Mouse (Mus musculus) hindbrain, embryonic 14.5 days (tissue): ENCODE measurements around the gene Phlpp1. TPM values are rescaled to one million over a fixed set of nuclear protein-coding genes. Genes with fewer than 3 reads are reported as not detected.

ENCODE experiments used
- ATAC-seq: fragments of 200-750 bp; cut with Nextera tagmentation; 2 replicates; pipeline ENCODE4 v1.8.0; 2017; ENCODE audit warnings: moderate number of reproducible peaks, mild to moderate bottlenecking, moderate TSS enrichment, moderate library complexity; ENCODE audit not compliant: low FRiP score
- DNase-seq: peaks from one replicate; pipeline ENCODE4 v3.0.0-alpha.2; 2015; ENCODE audit warnings: low spot score
- H3K27ac ChIP-seq: fragments of 300-500 bp; sonication (generic); 2 replicates; pipeline ENCODE4 v1.5.1; 2014; ENCODE audit warnings: mild to moderate bottlenecking, moderate library complexity
- H3K27me3 ChIP-seq: fragments of 300-500 bp; sonication (generic); 2 replicates; pipeline ENCODE4 v1.6.1; 2014; ENCODE audit warnings: mild to moderate bottlenecking, low read length, mixed read lengths; ENCODE audit not compliant: control insufficient read depth, insufficient read depth
- H3K36me3 ChIP-seq: fragments of 300-500 bp; sonication (generic); replicated peaks from 2 replicates; pipeline ENCODE4 v1.6.1; 2014; ENCODE audit not compliant: control insufficient read depth, insufficient read depth
- H3K4me1 ChIP-seq: fragments of 300-500 bp; sonication (generic); replicated peaks from 2 replicates; pipeline ENCODE4 v1.6.1; 2014; ENCODE audit warnings: antibody characterized with exemption, low read length, mixed read lengths; ENCODE audit not compliant: control insufficient read depth, insufficient read depth
- H3K4me2 ChIP-seq: fragments of 300-500 bp; sonication (generic); replicated peaks from 2 replicates; pipeline ENCODE4 v1.6.1; 2014; ENCODE audit warnings: mild to moderate bottlenecking, moderate library complexity
- H3K4me3 ChIP-seq: fragments of 300-500 bp; sonication (generic); replicated peaks from 2 replicates; pipeline ENCODE4 v1.5.1; 2014; ENCODE audit warnings: mild to moderate bottlenecking, low read length
- H3K9ac ChIP-seq: fragments of 300-500 bp; sonication (generic); 2 replicates; pipeline ENCODE4 v1.6.1; 2014
- H3K9me3 ChIP-seq: fragments of 300-500 bp; sonication (generic); 2 replicates; pipeline ENCODE4 v1.6.1; 2016; ENCODE audit warnings: low read length; ENCODE audit not compliant: control insufficient read depth
- WGBS: fragments of 180-500 bp; shearing (Covaris S2); extraction: QIAGEN DNeasy Blood & Tissue Kit; methylation state at CpG from one replicate; pipeline ENCODE4 v1.1.7; 2014; 5-methylcytosine and 5-hydroxymethylcytosine counted together
- polyA plus RNA-seq: library from polyadenylated mRNA; unstranded; fragments of >200 nt; fragmentation: Nextera tagmentation; extraction: Ambion mirVana; gene quantifications from 2 replicates; pipeline ENCODE4 v1.2.1, GENCODE M21; 2014

The Phlpp1 gene
- polyA plus RNA-seq, 1 experiment from 2014 or later, result 9.6 TPM

DNA sequence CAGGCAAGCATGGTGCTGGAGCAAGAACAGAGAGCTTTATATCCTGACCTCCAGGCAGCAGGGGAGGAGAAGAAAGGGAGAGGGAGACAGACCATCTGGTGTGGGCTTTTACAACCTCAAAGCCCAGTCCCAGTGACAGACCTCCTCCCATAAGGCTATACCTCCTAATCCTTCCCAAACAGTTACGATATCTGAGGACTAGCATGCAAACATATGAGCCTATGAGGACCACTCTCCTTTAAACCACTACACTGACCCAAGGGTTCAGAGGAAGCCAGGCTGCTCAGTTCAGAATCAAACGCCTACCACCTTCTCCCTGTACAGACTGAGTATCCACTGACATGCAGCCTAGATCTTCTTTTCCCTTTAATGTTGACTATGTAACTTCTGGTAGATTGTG, 239.3 kb downstream of the Phlpp1 start:
- WGBS, result 75% methylated on average over 2 of the region's 2 CpGs
- no peak overlapping the region for H3K4me3 ChIP-seq
- ATAC-seq, result no peak

DNA sequence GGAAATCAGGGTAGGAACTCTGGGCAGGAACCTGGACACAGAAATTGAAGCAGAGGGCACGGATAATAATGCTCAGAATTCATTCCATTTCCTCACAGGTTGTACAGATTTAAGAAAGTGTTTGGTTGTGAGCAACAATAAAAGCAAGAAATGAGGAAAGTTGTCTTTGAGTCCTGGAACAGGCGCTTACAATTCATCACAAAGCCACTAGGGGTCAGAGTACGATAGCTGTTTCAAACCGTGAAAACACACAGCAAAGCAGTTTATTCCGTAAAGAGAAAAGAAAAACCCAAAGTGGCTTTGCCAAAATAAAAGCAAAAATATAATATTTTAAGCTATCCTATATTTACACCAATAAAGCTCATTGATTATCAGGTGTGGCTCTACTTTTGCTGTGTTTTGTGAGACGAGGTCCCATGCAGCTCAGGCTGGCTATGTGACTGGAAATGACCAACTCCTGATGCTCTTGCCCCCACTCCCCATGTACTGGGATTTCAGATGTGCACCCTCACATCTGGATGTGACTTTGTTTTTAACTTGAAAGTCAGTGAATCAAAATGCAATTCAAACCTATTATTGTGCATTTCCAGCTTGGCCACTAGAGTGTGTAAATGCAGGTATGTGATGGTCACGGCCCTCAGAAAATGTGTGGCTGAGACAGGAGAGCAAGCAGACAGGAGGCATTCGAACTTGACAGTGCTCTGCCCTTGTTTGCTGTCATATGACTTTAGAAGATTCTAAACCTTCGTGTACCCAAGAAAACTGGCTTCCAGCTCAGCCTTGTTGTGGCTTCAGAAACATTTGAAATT, 253.8 kb downstream of the Phlpp1 start:
- H3K36me3 ChIP-seq, result no peaks in the 10 kb centered on the region
- no peaks in the 10 kb centered on the region for H3K27me3 ChIP-seq
- ATAC-seq, result peak; percentile 54; the same call in 1 of the 2 replicates
- H3K4me3 ChIP-seq, result no peak overlapping the region
- peak; percentile 87 for DNase-seq
- WGBS, result 41% methylated on average over 9 of the region's 9 CpGs
- H3K9me3 ChIP-seq, result 0 out of 2 replicates have a peak, but pooled peaks cover under 1% of the 10 kb centered on the region
- no peaks in the 10 kb centered on the region for H3K4me1 ChIP-seq
- no peak overlapping the region for H3K9ac ChIP-seq
- H3K27ac ChIP-seq, result no peak overlapping the region
- no peak overlapping the region for H3K4me2 ChIP-seq

More for the DNA sequence above, 239.3 kb downstream of the Phlpp1 start:
- H3K36me3 ChIP-seq, result no peaks in the 10 kb centered on the region
- no peaks in the 10 kb centered on the region for H3K9me3 ChIP-seq
- H3K27me3 ChIP-seq, result no peaks in the 10 kb centered on the region
- DNase-seq, result no peak
- no peaks in the 10 kb centered on the region for H3K4me1 ChIP-seq
- H3K27ac ChIP-seq, result no peak overlapping the region
- H3K4me2 ChIP-seq, result no peak overlapping the region
- H3K9ac ChIP-seq, result no peak overlapping the region

DNA sequence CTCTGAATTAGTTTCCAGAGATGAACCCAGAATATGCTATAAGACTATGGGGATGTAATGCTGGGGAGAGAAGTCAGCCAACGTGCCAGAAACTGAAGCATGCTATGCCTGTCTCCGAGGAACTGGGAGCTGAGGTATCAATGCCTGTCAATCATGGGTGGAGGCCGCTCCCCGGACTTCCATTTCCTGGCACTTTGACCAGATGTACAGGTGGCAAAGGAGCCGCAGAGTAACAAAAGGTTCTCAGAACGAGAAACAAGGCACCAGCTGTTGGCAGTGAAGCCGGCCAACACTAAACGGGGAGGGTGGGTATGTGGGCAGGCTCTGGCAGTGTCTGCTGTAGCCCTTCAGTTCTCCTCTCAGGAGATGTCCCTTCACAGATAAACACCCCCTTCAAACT, 256.6 kb downstream of the Phlpp1 start:
- H3K27me3 ChIP-seq, result no peaks in the 10 kb centered on the region
- no peaks in the 10 kb centered on the region for H3K4me1 ChIP-seq
- H3K27ac ChIP-seq, result no peak overlapping the region
- H3K4me3 ChIP-seq, result no peak overlapping the region
- H3K4me2 ChIP-seq, result no peak overlapping the region
- DNase-seq (peak; percentile 63), ATAC-seq (peak; percentile 80; the same call in 1 of the 2 replicates)
- H3K36me3 ChIP-seq, result no peaks in the 10 kb centered on the region
- WGBS, result 43% methylated on average over 8 of the region's 8 CpGs
- no peak overlapping the region for H3K9ac ChIP-seq
- H3K9me3 ChIP-seq, result no peaks in the 10 kb centered on the region

DNA sequence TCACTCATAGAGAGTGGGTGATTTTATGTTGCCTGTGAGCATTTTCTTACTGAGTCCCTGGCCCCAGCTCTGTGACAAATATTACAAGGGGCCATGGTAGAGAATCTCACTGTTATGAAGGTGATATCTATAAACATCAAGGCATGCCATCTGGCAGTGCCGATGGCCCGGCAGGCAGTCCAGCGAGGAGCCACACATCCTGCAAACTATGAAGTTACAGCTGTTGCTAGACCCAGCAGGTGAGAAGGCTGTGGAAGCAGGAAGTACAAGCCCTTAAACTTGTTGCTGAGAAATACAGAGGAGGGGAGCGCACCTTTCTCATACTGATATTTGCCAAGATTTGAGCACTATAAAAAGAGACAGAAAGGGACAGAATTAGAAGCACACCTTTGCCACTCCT, 257.0 kb downstream of the Phlpp1 start:
- DNase-seq, result no peak

DNA sequence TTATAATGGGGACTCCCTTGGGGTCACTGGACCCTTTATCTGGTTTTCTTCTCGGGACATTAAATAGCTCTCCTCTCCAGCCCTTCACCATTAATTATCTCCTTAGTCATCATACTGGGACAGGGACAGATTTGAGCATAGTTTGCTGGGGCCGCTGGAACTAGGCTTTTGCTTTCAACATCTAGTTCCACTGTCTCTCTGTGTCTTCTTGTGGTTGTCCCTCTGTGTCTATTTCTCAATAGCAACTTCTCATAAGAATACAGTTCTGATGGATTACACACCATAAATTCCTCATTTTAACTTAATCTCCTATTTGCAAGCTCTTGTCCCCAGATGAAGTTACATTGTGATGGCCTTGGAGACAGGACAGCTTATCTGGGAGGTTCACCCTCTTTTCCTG, 262.0 kb downstream of the Phlpp1 start:
- WGBS, result 55% methylated on average over 2 of the region's 2 CpGs
- H3K9me3 ChIP-seq, result no peaks in the 10 kb centered on the region
- ATAC-seq (no peak), DNase-seq (no peak)
- no peaks in the 10 kb centered on the region for H3K27me3 ChIP-seq
- H3K27ac ChIP-seq, result no peak overlapping the region
- H3K4me3 ChIP-seq, result no peak overlapping the region
- H3K36me3 ChIP-seq, result no peaks in the 10 kb centered on the region
- H3K9ac ChIP-seq, result no peak overlapping the region
- H3K4me2 ChIP-seq, result no peak overlapping the region
- H3K4me1 ChIP-seq, result no peaks in the 10 kb centered on the region

More for the DNA sequence above, 257.0 kb downstream of the Phlpp1 start:
- no peak overlapping the region for H3K4me2 ChIP-seq
- ATAC-seq, result peak; percentile 14; the same call in 1 of the 2 replicates
- no peaks in the 10 kb centered on the region for H3K36me3 ChIP-seq
- H3K4me3 ChIP-seq, result no peak overlapping the region
- WGBS, result 72% methylated on average over 4 of the region's 4 CpGs
- H3K9ac ChIP-seq, result no peak overlapping the region
- no peak overlapping the region for H3K27ac ChIP-seq
- no peaks in the 10 kb centered on the region for H3K27me3 ChIP-seq
- no peaks in the 10 kb centered on the region for H3K4me1 ChIP-seq
- no peaks in the 10 kb centered on the region for H3K9me3 ChIP-seq

Other genes with a start within 250 kb of the Phlpp1 start
- 2.7 and 3.1 TPM in 2 replicates for gene Zcchc2, start 181.3 kb upstream of the Phlpp1 start, polyA plus RNA-seq